Mouse (Mus musculus) sigmoid colon, adult 10 weeks (tissue): ENCODE measurements around the gene Gm8369. TPM values are rescaled to one million over a fixed set of nuclear protein-coding genes. Genes with fewer than 3 reads are reported as not detected.

ENCODE experiments used
- polyA plus RNA-seq: library from polyadenylated mRNA; stranded (reverse); fragments of 350-450 nt; fragmentation: Illumina TruSeq; extraction: RNeasy Lipid Tissue Mini Kit (QIAGEN cat#74804); gene quantifications from one replicate; pipeline ENCODE4 v1.2.3, GENCODE M21; 2014; ENCODE audit warnings: low read depth, low replicate concordance

Gene Gm8369
- polyA plus RNA-seq = 12.7 TPM

GRCm38 (mm10) chr19:11485746-11486145, at the start of gene Gm8369:
Gene Gm8369, plus strand, starts transcription at chr19:11485938.

GRCm38 (mm10) chr19:11443338-11443737, 42.4 kb upstream of the Gm8369 start, which contains the start of gene Ms4a4b:
Gene Ms4a4b, plus strand, starts transcription at chr19:11443553.

GRCm38 (mm10) chr19:11469215-11469614, 16.5 kb upstream of the Gm8369 start, which contains the start of gene Ms4a6c:
Gene Ms4a6c, plus strand, starts transcription at chr19:11469366.

GRCm38 (mm10) chr19:11516246-11516645, 30.5 kb downstream of the Gm8369 start, which contains the start of gene Ms4a6b:
Gene Ms4a6b, plus strand, starts transcription at chr19:11516512.

GRCm38 (mm10) chr19:11536593-11536992, 50.9 kb downstream of the Gm8369 start, which contains the start of gene Ms4a4d:
Gene Ms4a4d, plus strand, starts transcription at chr19:11536801.

Other genes with a start within 250 kb of the Gm8369 start
- gene Ms4a1, start 219.7 kb upstream of the Gm8369 start, polyA plus RNA-seq = 47.6 TPM
- 0.63 TPM for gene Ms4a5, start 202.1 kb upstream of the Gm8369 start, polyA plus RNA-seq
- gene Ms4a14, start 171.5 kb upstream of the Gm8369 start, polyA plus RNA-seq = 6.3 TPM
- gene Ms4a7, start 149.8 kb upstream of the Gm8369 start, polyA plus RNA-seq = 24.3 TPM
- 13.7 TPM for gene Ms4a4a, start 110.4 kb upstream of the Gm8369 start, polyA plus RNA-seq
- gene Ms4a4c, start 81.2 kb upstream of the Gm8369 start, polyA plus RNA-seq = 11.6 TPM
- 19.9 TPM for gene Ms4a4b, start 42.4 kb upstream of the Gm8369 start, polyA plus RNA-seq
- gene Ms4a6c, start 16.6 kb upstream of the Gm8369 start, polyA plus RNA-seq = 28.8 TPM
- 23.9 TPM for gene Ms4a6b, start 30.6 kb downstream of the Gm8369 start, polyA plus RNA-seq
- 47.9 TPM for gene Ms4a4d, start 50.9 kb downstream of the Gm8369 start, polyA plus RNA-seq
- gene Ms4a6d, start 118.9 kb downstream of the Gm8369 start, polyA plus RNA-seq = 10.4 TPM
- gene Ms4a2, start 137.8 kb downstream of the Gm8369 start, polyA plus RNA-seq = 0.41 TPM
- gene Ms4a3, start 154.9 kb downstream of the Gm8369 start, polyA plus RNA-seq = not detected
- not detected for gene Oosp2, start 174.6 kb downstream of the Gm8369 start, polyA plus RNA-seq
- 0.66 TPM for gene Oosp1, start 205.2 kb downstream of the Gm8369 start, polyA plus RNA-seq
- not detected for gene Oosp3, start 211.1 kb downstream of the Gm8369 start, polyA plus RNA-seq